Mouse (Mus musculus) heart, postnatal 10 days (tissue): ENCODE results near the gene Trappc1. TPM values are rescaled to one million over a fixed set of nuclear protein-coding genes. Genes with fewer than 3 reads are reported as not detected.
A peak's percentile ranks its signal among the peaks of the same experiment; 100 is the strongest.
"Not testable (repeated sequence)": the region's sequence is repeated elsewhere in the genome, so short reads cannot be mapped to it uniquely, and the experiment has no call there.

Experiments
- DNase-seq, 2 experiments: peaks; one replicate each; pipeline ENCODE4 v3.0.0; 2021
- intact Hi-C: fragments of 180-260 bp; cut with DNase I; formaldehyde crosslinking; loops from one replicate; pipeline ENCODE4 v1.15.1; 2025
- total RNA-seq, 2 experiments: library from RNA; stranded (reverse); gene quantifications; 2 replicates each; pipeline ENCODE4 v1.2.3; 2021

Gene Trappc1
- 10 to 100 TPM; 71.8 to 73.7 TPM for total RNA-seq

GRCm38 (mm10) chr11:69323667-69324111 lies at the start of gene Trappc1, which contains the start of gene Cntrob:
Trappc1 (plus strand) TSS chr11:69323980.
Cntrob (minus strand) TSS chr11:69323775.
- peak; percentile 99 for DNase-seq
- intact Hi-C loops, result loop anchor here (2.0 to 5.0 kb wide), 3 partner anchors 41 to 71 kb away; partner anchors contain the start of genes Cyb5d1 and Naa38

- intact Hi-C loops, result no loop called here
- DNase-seq, result no peak
Observed at GRCm38 (mm10) chr11:69275650-69276049, 48.1 kb upstream of the Trappc1 start.

- peak; percentile 37 to 53 for DNase-seq
- intact Hi-C loops, result no loop called here
Observed at GRCm38 (mm10) chr11:69276081-69276480, 47.7 kb upstream of the Trappc1 start.

GRCm38 (mm10) chr11:69277267-69277666 lies 46.5 kb upstream of the Trappc1 start:
- DNase-seq, result no peak
- intact Hi-C loops, result no loop called here

- intact Hi-C loops, result no loop called here
- DNase-seq, result no peak
Observed at GRCm38 (mm10) chr11:69291111-69291510, 32.7 kb upstream of the Trappc1 start.

- intact Hi-C loops, result no loop called here
- peak; percentile 8 to 15 for DNase-seq
Observed at GRCm38 (mm10) chr11:69295286-69295685, 28.5 kb upstream of the Trappc1 start.

GRCm38 (mm10) chr11:69297799-69298198 lies 26.0 kb upstream of the Trappc1 start:
- intact Hi-C loops, result no loop called here
- no peak for DNase-seq

GRCm38 (mm10) chr11:69298231-69298630 lies 25.5 kb upstream of the Trappc1 start:
- no peak for DNase-seq
- intact Hi-C loops, result no loop called here

- DNase-seq, result no peak
- intact Hi-C loops, result no loop called here
Observed at GRCm38 (mm10) chr11:69302817-69303216, 21.0 kb upstream of the Trappc1 start.

GRCm38 (mm10) chr11:69305291-69305690 lies 18.5 kb upstream of the Trappc1 start:
- intact Hi-C loops, result no loop called here
- no peak for DNase-seq

GRCm38 (mm10) chr11:69306039-69306438 lies 17.7 kb upstream of the Trappc1 start:
- intact Hi-C loops, result no loop called here
- no peak for DNase-seq

- intact Hi-C loops, result no loop called here
- DNase-seq, result peak; percentile 44 to 50
Observed at GRCm38 (mm10) chr11:69311266-69311665, 12.5 kb upstream of the Trappc1 start.

GRCm38 (mm10) chr11:69316361-69316760 lies 7.4 kb upstream of the Trappc1 start:
- intact Hi-C loops, result no loop called here
- DNase-seq, result no peak

GRCm38 (mm10) chr11:69318000-69318399 lies 5.8 kb upstream of the Trappc1 start:
- intact Hi-C loops, DNase-seq: not testable (repeated sequence)

GRCm38 (mm10) chr11:69321580-69321979 lies 2.2 kb upstream of the Trappc1 start:
- intact Hi-C loops, result loop anchor here (5.0 kb wide), 1 partner anchor 49 kb away; no protein-coding TSS in a partner anchor

GRCm38 (mm10) chr11:69322010-69322409 lies 1.8 kb upstream of the Trappc1 start:
- DNase-seq, result no peak
- intact Hi-C loops, result loop anchor here (2.0 to 5.0 kb wide), 2 partner anchors 43 to 50 kb away; no protein-coding TSS in a partner anchor

More at GRCm38 (mm10) chr11:69321580-69321979, 2.2 kb upstream of the Trappc1 start:
- DNase-seq, result no peak

- intact Hi-C loops, result loop anchor here (2.0 to 5.0 kb wide), 2 partner anchors 42 to 51 kb away; no protein-coding TSS in a partner anchor
- peak in 1 of 2 experiments; percentile 20 for DNase-seq
Observed at GRCm38 (mm10) chr11:69322693-69323471, 898 bp upstream of the Trappc1 start.

- no peak for DNase-seq
- intact Hi-C loops, result loop anchor here (2.0 to 5.0 kb wide), 2 partner anchors 52 to 70 kb away; partner anchors contain the start of genes Cyb5d1 and Naa38
Observed at GRCm38 (mm10) chr11:69324749-69325148, 969 bp downstream of the Trappc1 start.

- intact Hi-C loops, result loop anchor here (2.0 kb wide), 1 partner anchor 69 kb away; the partner anchor contains the start of genes Cyb5d1 and Naa38
- DNase-seq, result peak; percentile 88 to 91
Observed at GRCm38 (mm10) chr11:69325628-69326407, 2.0 kb downstream of the Trappc1 start, which contains the start of gene Kcnab3. Kcnab3 (plus strand) TSS chr11:69326258.

GRCm38 (mm10) chr11:69326408-69327156 lies 2.8 kb downstream of the Trappc1 start:
- no peak for DNase-seq
- intact Hi-C loops, result no loop called here
